Mouse (Mus musculus): Measurements from ENCODE around the gene Slc35e3. TPM values are rescaled to one million over a fixed set of nuclear protein-coding genes. Genes with fewer than 3 reads are reported as not detected.
A peak's percentile ranks its signal among the peaks of the same experiment; 100 is the strongest.

The Slc35e3 gene
- polyA plus RNA-seq (2014; fragmentation: Nextera tagmentation; extraction: Ambion mirVana) = 13.0 and 13.1 TPM in 2 replicates

GRCm38 (mm10) chr10:117746297-117746883 is at the start of gene Slc35e3:
Slc35e3 (minus strand) TSS chr10:117746365.
- WGBS = 18% methylated on average over 31 of the region's 46 CpGs

DNA sequence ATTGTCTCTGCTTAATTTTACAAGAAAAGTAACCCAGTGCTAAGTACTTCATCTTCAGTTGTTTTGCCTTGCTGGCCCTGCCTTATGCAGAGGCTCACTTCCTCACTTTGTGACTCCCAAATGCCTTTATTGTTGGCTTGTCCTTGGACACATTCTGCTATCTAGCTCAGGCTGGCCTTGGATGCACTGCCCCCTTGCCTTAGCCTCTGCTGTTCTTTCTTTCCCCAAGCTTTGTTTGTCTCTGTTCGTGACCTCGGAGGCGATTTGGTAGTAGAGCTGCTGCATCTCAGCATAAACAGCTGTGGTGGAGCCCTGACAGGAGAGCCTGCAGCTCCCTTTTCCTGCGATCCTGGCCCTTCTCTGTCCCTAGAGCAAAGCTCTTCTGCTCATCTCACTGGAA is 49.0 kb upstream of the Slc35e3 start:
- ATAC-seq (ENCODE audit: insufficient number of reproducible peaks, insufficient read depth, low FRiP score, low read depth) = no peak
- H3K27ac ChIP-seq (ENCODE audit: low read length) = no peak overlapping the region
- H3K36me3 ChIP-seq (ENCODE audit: control insufficient read depth, insufficient read depth, low read length) = no peaks in the 10 kb centered on the region
- H3K9ac ChIP-seq (replicated peaks; ENCODE audit: low read depth, low read length) = no peak overlapping the region
- no peaks in the 10 kb centered on the region for H3K9me3 ChIP-seq (ENCODE audit: control insufficient read depth, low read depth, low read length)
- H3K4me2 ChIP-seq (replicated peaks; ENCODE audit: low read depth, low read length) = no peak overlapping the region
- peaks cover 21% of the 10 kb centered on the region; the same call in 1 of the 2 replicates for H3K4me1 ChIP-seq (ENCODE audit: control insufficient read depth, insufficient read depth, low read length)
- H3K4me3 ChIP-seq (ENCODE audit: low read depth, low read length) = no peak overlapping the region
- WGBS = 68% methylated on average over 4 of the region's 4 CpGs
- H3K27me3 ChIP-seq (ENCODE audit: control insufficient read depth, insufficient read depth, low read length) = no peaks in the 10 kb centered on the region

More at GRCm38 (mm10) chr10:117746297-117746883, at the start of gene Slc35e3:
- Histone ChIP-seq H3K27ac (ENCODE audit: low read length) (no peak within 1 kb of the TSS; the same call in 1 of the 2 replicates), H3K9me3 (ENCODE audit: control insufficient read depth, low read depth, low read length) (no peaks in the 10 kb centered on the region), H3K4me3 (ENCODE audit: low read depth, low read length) (peak within 1 kb of the TSS; percentile 44), H3K36me3 (ENCODE audit: control insufficient read depth, insufficient read depth, low read length) (peaks cover 24% of the 10 kb centered on the region), H3K4me1 (ENCODE audit: control insufficient read depth, insufficient read depth, low read length) (peaks cover 2% of the 10 kb centered on the region; the same call in 1 of the 2 replicates), H3K27me3 (ENCODE audit: control insufficient read depth, insufficient read depth, low read length) (no peaks in the 10 kb centered on the region), H3K4me2 (replicated peaks; ENCODE audit: low read depth, low read length) (peak within 1 kb of the TSS; percentile 79), H3K9ac (replicated peaks; ENCODE audit: low read depth, low read length) (peak within 1 kb of the TSS; percentile 32; the same call in 1 of the 2 replicates)
- ATAC-seq (ENCODE audit: insufficient number of reproducible peaks, insufficient read depth, low FRiP score, low read depth) = peak; percentile 95

- Histone ChIP-seq H3K4me3 (ENCODE audit: low read depth, low read length) (peak overlapping the region; percentile 95), H3K27ac (ENCODE audit: low read length) (peak overlapping the region; percentile 64), H3K4me2 (replicated peaks; ENCODE audit: low read depth, low read length) (peak overlapping the region; percentile 42), H3K9ac (replicated peaks; ENCODE audit: low read depth, low read length) (no peak overlapping the region), H3K4me1 (ENCODE audit: control insufficient read depth, insufficient read depth, low read length) (peaks cover 16% of the 10 kb centered on the region; the same call in 1 of the 2 replicates), H3K27me3 (ENCODE audit: control insufficient read depth, insufficient read depth, low read length) (no peaks in the 10 kb centered on the region), H3K9me3 (ENCODE audit: control insufficient read depth, low read depth, low read length) (no peaks in the 10 kb centered on the region), H3K36me3 (ENCODE audit: control insufficient read depth, insufficient read depth, low read length) (no peaks in the 10 kb centered on the region)
- 61% methylated on average over 11 of the region's 11 CpGs for WGBS
- no peak for ATAC-seq (ENCODE audit: insufficient number of reproducible peaks, insufficient read depth, low FRiP score, low read depth)
Measured at GRCm38 (mm10) chr10:117793436-117794030, 47.4 kb upstream of the Slc35e3 start.

- ATAC-seq (ENCODE audit: insufficient number of reproducible peaks, insufficient read depth, low FRiP score, low read depth) = peak; percentile 96
- under 1% methylated on average over 74 of the region's 75 CpGs for WGBS
- H3K9ac ChIP-seq (replicated peaks; ENCODE audit: low read depth, low read length) = peak within 1 kb of the TSS; percentile 84
- H3K4me2 ChIP-seq (replicated peaks; ENCODE audit: low read depth, low read length) = peak within 1 kb of the TSS; percentile 91
- H3K27ac ChIP-seq (ENCODE audit: low read length) = peak within 1 kb of the TSS; percentile 64
- H3K36me3 ChIP-seq (ENCODE audit: control insufficient read depth, insufficient read depth, low read length) = peaks cover 7% of the 10 kb centered on the region; the same call in 1 of the 2 replicates
- no peaks in the 10 kb centered on the region for H3K27me3 ChIP-seq (ENCODE audit: control insufficient read depth, insufficient read depth, low read length)
- no peaks in the 10 kb centered on the region for H3K9me3 ChIP-seq (ENCODE audit: control insufficient read depth, low read depth, low read length)
- H3K4me1 ChIP-seq (ENCODE audit: control insufficient read depth, insufficient read depth, low read length) = peaks cover 16% of the 10 kb centered on the region; the same call in 1 of the 2 replicates
- peak within 1 kb of the TSS; percentile 95 for H3K4me3 ChIP-seq (ENCODE audit: low read depth, low read length)
Measured at GRCm38 (mm10) chr10:117792141-117793091, 46.3 kb upstream of the Slc35e3 start, which contains the start of gene Nup107. Nup107 (minus strand) TSS chr10:117792705.

DNA sequence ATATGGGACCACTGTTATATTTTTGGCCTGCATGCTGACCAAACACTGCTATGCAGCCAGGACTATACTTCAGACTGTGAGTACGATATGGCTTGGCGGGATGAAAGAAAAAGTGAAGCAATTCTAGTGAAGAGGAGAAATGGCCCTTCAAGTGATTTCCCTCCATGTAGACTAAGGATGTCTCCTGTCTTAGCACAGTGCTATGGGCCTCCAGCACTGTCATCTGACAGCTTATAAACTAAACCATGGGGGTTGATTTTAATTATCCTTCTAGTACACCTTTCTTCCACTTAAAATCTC is 45.0 kb upstream of the Slc35e3 start:
- Histone ChIP-seq H3K27ac (ENCODE audit: low read length) (no peak overlapping the region), H3K27me3 (ENCODE audit: control insufficient read depth, insufficient read depth, low read length) (no peaks in the 10 kb centered on the region), H3K4me1 (ENCODE audit: control insufficient read depth, insufficient read depth, low read length) (peaks cover 16% of the 10 kb centered on the region; the same call in 1 of the 2 replicates), H3K9ac (replicated peaks; ENCODE audit: low read depth, low read length) (no peak overlapping the region; the same call in 1 of the 2 replicates), H3K36me3 (ENCODE audit: control insufficient read depth, insufficient read depth, low read length) (peaks cover 15% of the 10 kb centered on the region; the same call in 1 of the 2 replicates), H3K9me3 (ENCODE audit: control insufficient read depth, low read depth, low read length) (no peaks in the 10 kb centered on the region), H3K4me3 (ENCODE audit: low read depth, low read length) (peak overlapping the region; percentile 95; the same call in 1 of the 2 replicates), H3K4me2 (replicated peaks; ENCODE audit: low read depth, low read length) (peak overlapping the region; percentile 91)
- 92% methylated on average over 2 of the region's 2 CpGs for WGBS
- no peak for ATAC-seq (ENCODE audit: insufficient number of reproducible peaks, insufficient read depth, low FRiP score, low read depth)

DNA sequence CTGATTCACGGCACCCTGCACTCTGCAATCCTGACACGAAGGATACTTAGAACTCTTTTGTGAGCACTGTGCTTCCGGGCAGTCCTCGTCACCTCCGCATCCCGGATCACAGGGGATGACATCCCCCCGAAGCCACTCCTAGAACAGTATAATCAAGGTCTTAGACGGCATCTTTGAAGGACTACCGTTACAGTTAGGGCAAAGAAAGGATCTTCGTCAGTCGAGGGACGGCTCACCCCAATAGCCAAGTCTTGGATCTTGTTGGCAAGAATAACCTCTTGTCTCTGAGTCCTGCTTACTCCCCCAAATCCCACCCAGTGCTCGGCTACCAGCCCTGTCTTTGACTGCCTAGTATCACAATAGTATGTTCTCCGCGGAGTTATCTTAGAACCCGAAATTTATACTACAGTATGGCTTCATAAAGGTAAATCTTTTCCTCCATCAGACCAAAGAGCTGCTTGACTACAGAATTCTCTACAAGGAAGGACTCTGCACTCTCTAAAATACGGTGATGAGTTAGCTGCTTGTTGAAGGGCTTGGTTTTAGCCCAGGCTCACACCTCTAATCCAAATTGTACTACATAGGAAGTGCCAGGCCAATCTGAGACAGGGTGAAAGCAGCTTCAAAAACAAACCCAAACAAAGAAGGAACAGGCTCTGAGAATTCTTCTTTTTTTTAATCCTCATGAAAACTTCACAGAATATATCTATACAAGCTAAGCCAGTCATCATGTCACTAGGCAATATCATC is 44.4 kb upstream of the Slc35e3 start:
- 94% methylated on average over 17 of the region's 17 CpGs for WGBS
- Histone ChIP-seq H3K9ac (replicated peaks; ENCODE audit: low read depth, low read length) (no peak overlapping the region), H3K4me1 (ENCODE audit: control insufficient read depth, insufficient read depth, low read length) (peaks cover 16% of the 10 kb centered on the region; the same call in 1 of the 2 replicates), H3K9me3 (ENCODE audit: control insufficient read depth, low read depth, low read length) (no peaks in the 10 kb centered on the region), H3K4me2 (replicated peaks; ENCODE audit: low read depth, low read length) (peak overlapping the region; percentile 91; the same call in 1 of the 2 replicates), H3K4me3 (ENCODE audit: low read depth, low read length) (0 out of 2 replicates have a peak overlapping the region, but pooled peaks have one; percentile 95), H3K36me3 (ENCODE audit: control insufficient read depth, insufficient read depth, low read length) (peaks cover 16% of the 10 kb centered on the region; the same call in 1 of the 2 replicates), H3K27me3 (ENCODE audit: control insufficient read depth, insufficient read depth, low read length) (no peaks in the 10 kb centered on the region), H3K27ac (ENCODE audit: low read length) (no peak overlapping the region)
- no peak for ATAC-seq (ENCODE audit: insufficient number of reproducible peaks, insufficient read depth, low FRiP score, low read depth)

- H3K27ac ChIP-seq (ENCODE audit: low read length) = no peak overlapping the region
- no peaks in the 10 kb centered on the region for H3K27me3 ChIP-seq (ENCODE audit: control insufficient read depth, insufficient read depth, low read length)
- WGBS = 90% methylated on average over 1 of the region's 1 CpGs
- ATAC-seq (ENCODE audit: insufficient number of reproducible peaks, insufficient read depth, low FRiP score, low read depth) = no peak
- H3K9ac ChIP-seq (replicated peaks; ENCODE audit: low read depth, low read length) = no peak overlapping the region
- peaks cover 19% of the 10 kb centered on the region; the same call in 1 of the 2 replicates for H3K36me3 ChIP-seq (ENCODE audit: control insufficient read depth, insufficient read depth, low read length)
- no peak overlapping the region for H3K4me2 ChIP-seq (replicated peaks; ENCODE audit: low read depth, low read length)
- H3K4me3 ChIP-seq (ENCODE audit: low read depth, low read length) = no peak overlapping the region
- H3K9me3 ChIP-seq (ENCODE audit: control insufficient read depth, low read depth, low read length) = no peaks in the 10 kb centered on the region
- H3K4me1 ChIP-seq (ENCODE audit: control insufficient read depth, insufficient read depth, low read length) = peaks cover 16% of the 10 kb centered on the region; the same call in 1 of the 2 replicates
Measured at GRCm38 (mm10) chr10:117790011-117790410, 43.8 kb upstream of the Slc35e3 start.

All from stomach, embryonic 14.5 days (tissue).